Mouse (Mus musculus): ENCODE data around the gene Nono. TPM values are rescaled to one million over a fixed set of nuclear protein-coding genes. Genes with fewer than 3 reads are reported as not detected.

Gene Nono
- 193 TPM for polyA plus RNA-seq (2017; shearing (Covaris generic))

GRCm38 (mm10) chrX:101429142-101429949, at the start of gene Nono:
Nono (plus strand) TSS chrX:101429318.

DNA sequence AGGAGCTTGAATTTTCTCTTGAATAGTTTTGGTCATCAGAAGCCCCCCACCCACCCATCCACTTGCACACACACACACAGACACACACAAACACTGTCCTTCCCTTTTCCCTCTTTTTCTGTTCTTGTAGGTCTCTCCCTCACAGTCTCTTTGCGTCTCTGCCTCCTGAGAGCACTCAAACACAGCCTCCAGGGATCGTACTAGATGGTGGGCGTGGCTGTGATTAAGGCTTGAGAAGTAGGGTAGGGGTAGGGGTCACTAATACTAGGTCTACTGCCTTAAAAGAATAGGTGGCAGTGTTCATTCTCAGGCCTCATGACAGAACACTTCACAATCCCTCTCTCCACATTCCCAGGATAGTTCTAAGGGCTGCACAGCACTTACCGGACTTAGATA, 8.4 kb upstream of the Nono start, which contains the start of gene Zmym3:
Gene Zmym3, minus strand, starts transcription at position 150 of the 396 bp plus-strand sequence.

GRCm38 (mm10) chrX:101448886-101449475, 19.9 kb downstream of the Nono start, which contains the start of gene Itgb1bp2:
Itgb1bp2 (plus strand) TSS chrX:101449088.

Other genes starting within 250 kb of the Nono start
- 56.4 TPM for gene Snx12, start 206.8 kb upstream of the Nono start, polyA plus RNA-seq (2017; shearing (Covaris generic))
- gene Foxo4, start 174.8 kb upstream of the Nono start, polyA plus RNA-seq (2017; shearing (Covaris generic)) = 2.0 TPM
- gene Gm614, start 165.3 kb upstream of the Nono start, polyA plus RNA-seq (2017; shearing (Covaris generic)) = 2.5 TPM
- 1,479 TPM for gene Il2rg, start 161.1 kb upstream of the Nono start, polyA plus RNA-seq (2017; shearing (Covaris generic))
- 2.5 TPM for gene Gm20489, start 160.3 kb upstream of the Nono start, polyA plus RNA-seq (2017; shearing (Covaris generic))
- 76.5 TPM for gene Med12, start 155.3 kb upstream of the Nono start, polyA plus RNA-seq (2017; shearing (Covaris generic))
- gene Nlgn3, start 130.2 kb upstream of the Nono start, polyA plus RNA-seq (2017; shearing (Covaris generic)) = 0.05 TPM
- gene Gjb1, start 52.9 kb upstream of the Nono start, polyA plus RNA-seq (2017; shearing (Covaris generic)) = not detected
- 10.5 TPM for gene Zmym3, start 8.5 kb upstream of the Nono start, polyA plus RNA-seq (2017; shearing (Covaris generic))
- gene Itgb1bp2, start 19.8 kb downstream of the Nono start, polyA plus RNA-seq (2017; shearing (Covaris generic)) = not detected
- gene Taf1, start 103.4 kb downstream of the Nono start, polyA plus RNA-seq (2017; shearing (Covaris generic)) = 27.8 TPM
- gene Ogt, start 210.7 kb downstream of the Nono start, polyA plus RNA-seq (2017; shearing (Covaris generic)) = 267 TPM